Comparison of ENCODE assay signal across 8 mouse cellular contexts in genomic region chr6:90736691-90737245, GRCm38 (mm10).
A peak's percentile ranks its signal among the peaks of the same experiment; 100 is the strongest.
DNase-seq lines count a peak whose midpoint lies in the region; ATAC-seq lines count a peak whose summit lies in the region.

No protein-coding gene starts in this region.

- DNase-seq in 3T3-L1 (ENCODE audit: low read depth, low spot score) = peak; percentile 52
- peak; percentile 89 for DNase-seq in adrenal gland, adult 2 months
- peak; percentile 35 for DNase-seq in ovary, postnatal 14 days (ENCODE audit: low spot score)
- peak; percentile 62 to 70 for DNase-seq in urinary bladder, postnatal 36 days (ENCODE audit: low spot score in 2 of 2)

- H3K27me3 ChIP-seq in embryonic facial prominence, embryonic 12.5 days = peaks cover 5% of the 10 kb centered on the region; the same call in 1 of the 2 replicates
- peaks cover 3% of the 10 kb centered on the region; the same call in 1 of the 2 replicates for H3K27me3 ChIP-seq in heart, embryonic 11.5 days (ENCODE audit: control insufficient read depth, insufficient read depth, low read length)
- no peaks in the 10 kb centered on the region for H3K27me3 ChIP-seq in kidney, embryonic 16.5 days (ENCODE audit: insufficient read depth, low read length)
- H3K27me3 ChIP-seq in lung, embryonic 16.5 days (ENCODE audit: control insufficient read depth, insufficient read depth, low read depth, low read length) = no peaks in the 10 kb centered on the region; the same call in 1 of the 2 replicates

- H3K4me1 ChIP-seq in embryonic facial prominence, embryonic 12.5 days = peaks cover 12% of the 10 kb centered on the region; the same call in 1 of the 2 replicates
- peaks cover 42% of the 10 kb centered on the region for H3K4me1 ChIP-seq in heart, embryonic 11.5 days (ENCODE audit: control insufficient read depth, insufficient read depth, low read length)
- H3K4me1 ChIP-seq in kidney, embryonic 16.5 days (ENCODE audit: insufficient read depth, low read length) = peaks cover 16% of the 10 kb centered on the region
- H3K4me1 ChIP-seq in lung, embryonic 16.5 days (replicated peaks; ENCODE audit: control insufficient read depth, insufficient read depth, low read length) = peaks cover 18% of the 10 kb centered on the region

- no peaks in the 10 kb centered on the region for H3K36me3 ChIP-seq in embryonic facial prominence, embryonic 12.5 days
- H3K36me3 ChIP-seq in heart, embryonic 11.5 days (ENCODE audit: control insufficient read depth, insufficient read depth, low read length) = no peaks in the 10 kb centered on the region
- no peaks in the 10 kb centered on the region for H3K36me3 ChIP-seq in kidney, embryonic 16.5 days (ENCODE audit: insufficient read depth, low read length)
- no peaks in the 10 kb centered on the region for H3K36me3 ChIP-seq in lung, embryonic 16.5 days (ENCODE audit: control insufficient read depth, insufficient read depth, low read length)

- H3K4me2 ChIP-seq in embryonic facial prominence, embryonic 12.5 days (replicated peaks) = peak overlapping the region; percentile 67
- H3K4me2 ChIP-seq in heart, embryonic 11.5 days = peak overlapping the region; percentile 96
- peak overlapping the region; percentile 74 for H3K4me2 ChIP-seq in kidney, embryonic 16.5 days (replicated peaks; ENCODE audit: low read depth, low read length)
- H3K4me2 ChIP-seq in lung, embryonic 16.5 days (ENCODE audit: low read depth, low read length) = peak overlapping the region; percentile 94

- H3K9me3 ChIP-seq in embryonic facial prominence, embryonic 12.5 days = no peaks in the 10 kb centered on the region
- no peaks in the 10 kb centered on the region for H3K9me3 ChIP-seq in heart, embryonic 11.5 days (replicated peaks; ENCODE audit: control insufficient read depth, low read length)
- H3K9me3 ChIP-seq in kidney, embryonic 16.5 days (ENCODE audit: low read length) = no peaks in the 10 kb centered on the region
- no peaks in the 10 kb centered on the region for H3K9me3 ChIP-seq in lung, embryonic 16.5 days (ENCODE audit: control insufficient read depth, low read length)

- 0 out of 2 replicates have a peak overlapping the region, but pooled peaks have one; percentile 41 for H3K27ac ChIP-seq in embryonic facial prominence, embryonic 12.5 days
- H3K27ac ChIP-seq in heart, embryonic 11.5 days (ENCODE audit: low read depth, low read length) = peak overlapping the region; percentile 74
- H3K27ac ChIP-seq in kidney, embryonic 16.5 days (ENCODE audit: low read length) = peak overlapping the region; percentile 75
- peak overlapping the region; percentile 42 for H3K27ac ChIP-seq in lung, embryonic 16.5 days (ENCODE audit: low read length)

- peak overlapping the region; percentile 79 for H3K4me3 ChIP-seq in embryonic facial prominence, embryonic 12.5 days
- peak overlapping the region; percentile 83 for H3K4me3 ChIP-seq in heart, embryonic 11.5 days (ENCODE audit: low read depth, low read length)
- peak overlapping the region; percentile 79 for H3K4me3 ChIP-seq in kidney, embryonic 16.5 days (ENCODE audit: low read length)
- peak overlapping the region; percentile 77 for H3K4me3 ChIP-seq in lung, embryonic 16.5 days (ENCODE audit: low read length)

- peak; percentile 12; the same call in 1 of the 2 replicates for ATAC-seq in embryonic facial prominence, embryonic 12.5 days (ENCODE audit: insufficient number of reproducible peaks, insufficient read depth, low FRiP score, low TSS enrichment)
- peak; percentile 53 for ATAC-seq in heart, embryonic 11.5 days (replicated peaks; ENCODE audit: insufficient number of reproducible peaks, low FRiP score, low TSS enrichment)
- ATAC-seq in kidney, embryonic 16.5 days (ENCODE audit: low FRiP score, low TSS enrichment) = peak; percentile 64
- peak; percentile 65 for ATAC-seq in lung, embryonic 16.5 days (ENCODE audit: low read depth)

- H3K9ac ChIP-seq in embryonic facial prominence, embryonic 12.5 days = peak overlapping the region; percentile 69
- H3K9ac ChIP-seq in heart, embryonic 11.5 days (ENCODE audit: low read depth, low read length) = peak overlapping the region; percentile 87
- H3K9ac ChIP-seq in kidney, embryonic 16.5 days (replicated peaks; ENCODE audit: low read length) = peak overlapping the region; percentile 84
- peak overlapping the region; percentile 86 for H3K9ac ChIP-seq in lung, embryonic 16.5 days (ENCODE audit: low read length)

- WGBS in embryonic facial prominence, embryonic 12.5 days = under 1% methylated on average over 52 of the region's 52 CpGs
- WGBS in heart, embryonic 11.5 days (ENCODE audit: insufficient replicate concordance) = under 1% methylated on average over 43 of the region's 52 CpGs
- WGBS in kidney, embryonic 16.5 days = under 1% methylated on average over 50 of the region's 52 CpGs
- under 1% methylated on average over 50 of the region's 52 CpGs for whole genome bisulfite sequencing in lung, embryonic 16.5 days

Comparison
In these comparisons a context has a peak if more than half of its experiments do, and no peak if none do; other contexts are left out.
1. Peak in every context shown above with its lines: DNase-seq, ATAC-seq, H3K4me3 ChIP-seq and H3K27ac ChIP-seq.
2. DNase-seq: peak in every context shown above with its lines; median percentile 89 in adrenal gland, adult 2 months; 66 in urinary bladder, postnatal 36 days; 52 in 3T3-L1; 35 in ovary, postnatal 14 days.
3. ATAC-seq: peak in every context shown above with its lines; median percentile 65 in lung, embryonic 16.5 days; 64 in kidney, embryonic 16.5 days; 53 in heart, embryonic 11.5 days; 12 in embryonic facial prominence, embryonic 12.5 days.